Mouse (Mus musculus) heart, postnatal 36 days (tissue): ENCODE measurements around the gene Agap1. TPM values are rescaled to one million over a fixed set of nuclear protein-coding genes. Genes with fewer than 3 reads are reported as not detected.

Experiments used
- DNase-seq, 2 experiments: peaks; one replicate each; pipeline ENCODE4 v3.0.0; 2021 to 2022
- intact Hi-C: fragments of 180-260 bp; cut with DNase I; formaldehyde crosslinking; loops from one replicate; pipeline ENCODE4 v1.15.1; 2025
- total RNA-seq, 2 experiments: library from RNA; stranded (reverse); gene quantifications; 2 replicates each; pipeline ENCODE4 v1.2.3; 2021

Agap1 gene
- total RNA-seq, 2 experiments from 2014 or later = 60.8 to 67.6 TPM

- intact Hi-C loops = no loop called here
- no peak for DNase-seq
Measured at GRCm38 (mm10) chr1:89598906-89599305, 144.3 kb downstream of the Agap1 start.

- intact Hi-C loops = loop anchor here (2.0 to 10.0 kb wide), 2 partner anchors 19 to 855 kb away; no protein-coding TSS in a partner anchor
- no peak for DNase-seq
Measured at GRCm38 (mm10) chr1:89599983-89600741, 145.6 kb downstream of the Agap1 start.

GRCm38 (mm10) chr1:89601349-89601748, 146.7 kb downstream of the Agap1 start:
- intact Hi-C loops = loop anchor here (2.0 to 10.0 kb wide), 2 partner anchors 21 to 857 kb away; no protein-coding TSS in a partner anchor
- no peak for DNase-seq

- intact Hi-C loops = loop anchor here (10.0 kb wide), 1 partner anchor 858 kb away; no protein-coding TSS in a partner anchor
- no peak for DNase-seq
Measured at GRCm38 (mm10) chr1:89602879-89603278, 148.3 kb downstream of the Agap1 start.

- intact Hi-C loops = loop anchor here (2.0 to 10.0 kb wide), 2 partner anchors 370 to 862 kb away; no protein-coding TSS in a partner anchor
- peak; percentile 70 to 80 for DNase-seq
Measured at GRCm38 (mm10) chr1:89606612-89607011, 152.0 kb downstream of the Agap1 start.

- no peak for DNase-seq
- intact Hi-C loops = loop anchor here (1.0 to 10.0 kb wide), 2 partner anchors 82 to 864 kb away; no protein-coding TSS in a partner anchor
Measured at GRCm38 (mm10) chr1:89608766-89609165, 154.2 kb downstream of the Agap1 start.

- intact Hi-C loops = loop anchor here (1.0 to 10.0 kb wide), 2 partner anchors 84 to 865 kb away; no protein-coding TSS in a partner anchor
- no peak for DNase-seq
Measured at GRCm38 (mm10) chr1:89609964-89610363, 155.4 kb downstream of the Agap1 start.

- intact Hi-C loops = no loop called here
- DNase-seq = no peak
Measured at GRCm38 (mm10) chr1:89611521-89611920, 156.9 kb downstream of the Agap1 start.

GRCm38 (mm10) chr1:89613234-89613870, 158.7 kb downstream of the Agap1 start:
- DNase-seq = no peak
- intact Hi-C loops = no loop called here

- DNase-seq = no peak
Measured at GRCm38 (mm10) chr1:89616556-89616955, 161.9 kb downstream of the Agap1 start.

GRCm38 (mm10) chr1:89617336-89617735, 162.7 kb downstream of the Agap1 start:
- peak; percentile 61 to 70 for DNase-seq
- intact Hi-C loops = no loop called here

More at GRCm38 (mm10) chr1:89616556-89616955, 161.9 kb downstream of the Agap1 start:
- intact Hi-C loops = no loop called here

GRCm38 (mm10) chr1:89619963-89620362, 165.4 kb downstream of the Agap1 start:
- intact Hi-C loops = no loop called here

GRCm38 (mm10) chr1:89621014-89621791, 166.6 kb downstream of the Agap1 start:
- no peak for DNase-seq
- intact Hi-C loops = no loop called here

More at GRCm38 (mm10) chr1:89619963-89620362, 165.4 kb downstream of the Agap1 start:
- peak in 1 of 2 experiments; percentile 56 for DNase-seq

- intact Hi-C loops = no loop called here
Measured at GRCm38 (mm10) chr1:89621952-89622351, 167.3 kb downstream of the Agap1 start.

GRCm38 (mm10) chr1:89622801-89623200, 168.2 kb downstream of the Agap1 start:
- DNase-seq = no peak

More at GRCm38 (mm10) chr1:89621952-89622351, 167.3 kb downstream of the Agap1 start:
- DNase-seq = peak; percentile 69 to 73

GRCm38 (mm10) chr1:89625312-89625711, 170.7 kb downstream of the Agap1 start:
- intact Hi-C loops = no loop called here

More at GRCm38 (mm10) chr1:89622801-89623200, 168.2 kb downstream of the Agap1 start:
- intact Hi-C loops = no loop called here

GRCm38 (mm10) chr1:89625967-89626366, 171.4 kb downstream of the Agap1 start:
- no peak for DNase-seq
- intact Hi-C loops = no loop called here

More at GRCm38 (mm10) chr1:89625312-89625711, 170.7 kb downstream of the Agap1 start:
- DNase-seq = no peak

- intact Hi-C loops = no loop called here
- DNase-seq = no peak
Measured at GRCm38 (mm10) chr1:89626940-89627339, 172.3 kb downstream of the Agap1 start.

- peak in 1 of 2 experiments; percentile 52 for DNase-seq
- intact Hi-C loops = no loop called here
Measured at GRCm38 (mm10) chr1:89627650-89628049, 173.0 kb downstream of the Agap1 start.

GRCm38 (mm10) chr1:89630836-89631235, 176.2 kb downstream of the Agap1 start:
- intact Hi-C loops = loop anchor here (1.0 to 2.0 kb wide), 3 partner anchors 50 to 396 kb away; no protein-coding TSS in a partner anchor
- DNase-seq = no peak
